Mouse (Mus musculus) bone marrow macrophage, adult 2 months (primary cell): ENCODE results near the gene Bbs4.

Source experiments
- CTCF ChIP-seq: IDR thresholded peaks from 2 replicates; pipeline ENCODE4 v1.5.1; 2012; ENCODE audit warnings: low read depth, mild to moderate bottlenecking, low read length, moderate library complexity
- POLR2A ChIP-seq: IDR thresholded peaks from 2 replicates; pipeline ENCODE4 v1.6.1; 2012; ENCODE audit warnings: mild to moderate bottlenecking, low read depth, low read length, borderline replicate concordance

DNA sequence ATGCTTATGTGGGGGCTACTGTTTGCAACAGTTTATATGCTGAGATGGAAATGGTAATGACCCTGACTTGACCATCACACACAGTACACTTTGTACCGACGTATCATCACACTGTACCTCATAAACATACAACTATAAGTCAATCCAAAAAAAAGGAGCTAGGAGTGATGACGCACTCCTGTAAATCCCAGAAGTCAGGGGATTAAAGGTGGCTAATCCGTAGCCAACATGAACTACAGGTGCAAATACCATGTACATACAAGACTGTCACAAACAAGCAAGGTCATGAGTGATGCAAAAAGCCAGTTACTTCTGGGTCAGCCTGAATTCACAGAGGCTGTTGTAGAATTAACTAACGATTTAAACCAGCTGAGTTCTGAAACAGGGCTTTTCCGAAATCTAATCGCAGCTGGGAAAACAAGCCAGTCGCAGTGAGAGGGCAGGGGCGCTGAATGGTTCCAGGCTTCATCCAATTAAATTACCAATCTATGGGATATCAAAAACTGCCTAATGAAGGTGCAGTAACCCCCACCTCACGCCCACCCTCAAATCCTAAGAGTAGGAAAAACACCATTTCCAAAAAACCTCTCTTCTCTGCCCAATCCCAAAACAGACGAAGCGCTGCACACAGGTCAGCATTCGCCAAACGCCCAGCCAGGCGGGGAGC is 589 bp downstream of the Bbs4 start:
- TF ChIP-seq CTCF (no peak), POLR2A (no peak)
